Mouse (Mus musculus) cerebellum, postnatal 25 days (tissue): ENCODE results near the gene Tmem50b.
A peak's percentile ranks its signal among the peaks of the same experiment; 100 is the strongest.
"Not testable (repeated sequence)": the region's sequence is repeated elsewhere in the genome, so short reads cannot be mapped to it uniquely, and the experiment has no call there.

ENCODE experiments used
- DNase-seq, 2 experiments: peaks; one replicate each; pipeline ENCODE4 v3.0.0; 2021; ENCODE audit warnings: mixed read lengths in 2 of 2

The Tmem50b gene

GRCm38 (mm10) chr16:91597672-91598010 is at the start of gene Tmem50b:
Tmem50b (minus strand) TSS chr16:91597800.
- DNase-seq, result peak; percentile 100

DNA sequence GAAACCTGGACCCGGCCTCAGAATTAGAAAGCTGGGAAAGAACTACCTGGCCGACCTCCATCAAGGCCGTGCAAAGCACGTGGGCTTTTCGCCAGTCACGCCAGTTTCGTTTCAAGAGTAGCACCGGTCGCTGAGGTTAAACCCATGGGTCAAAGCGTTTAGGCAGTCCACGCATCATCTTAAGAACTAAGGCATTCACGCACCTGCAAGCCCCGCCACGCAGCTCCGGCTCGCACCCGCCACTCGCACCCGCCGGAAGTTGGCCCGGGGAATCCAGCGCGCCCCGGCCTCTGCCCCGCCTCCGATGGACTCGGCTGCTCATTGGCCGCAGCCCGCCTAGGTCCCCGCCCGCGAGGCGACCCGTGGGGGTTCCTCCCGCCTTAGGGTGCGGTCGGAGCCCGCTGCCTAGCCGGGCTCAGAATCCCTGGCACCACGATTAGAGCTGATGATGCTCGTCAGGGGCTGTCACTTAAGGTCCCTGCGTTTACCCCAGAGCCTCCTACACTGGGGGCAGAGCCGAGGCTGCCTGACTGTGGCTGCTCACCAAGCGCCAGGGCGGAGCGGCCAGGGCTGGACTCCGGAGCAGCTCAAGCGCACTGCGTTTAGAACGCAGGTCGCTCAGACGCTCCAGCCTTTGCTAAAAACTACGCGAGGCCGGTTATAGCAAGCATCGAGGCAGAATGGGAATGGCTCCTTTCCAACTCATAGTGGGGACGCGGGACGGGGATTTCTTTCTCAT is 49.2 kb upstream of the Tmem50b start, which contains the start of gene Gart:
Gart (minus strand) TSS at position 272 of the 739 bp plus-strand sequence.
- DNase-seq, result peak; percentile 95 to 97

GRCm38 (mm10) chr16:91645995-91646602 is 48.5 kb upstream of the Tmem50b start:
- no peak for DNase-seq

DNA sequence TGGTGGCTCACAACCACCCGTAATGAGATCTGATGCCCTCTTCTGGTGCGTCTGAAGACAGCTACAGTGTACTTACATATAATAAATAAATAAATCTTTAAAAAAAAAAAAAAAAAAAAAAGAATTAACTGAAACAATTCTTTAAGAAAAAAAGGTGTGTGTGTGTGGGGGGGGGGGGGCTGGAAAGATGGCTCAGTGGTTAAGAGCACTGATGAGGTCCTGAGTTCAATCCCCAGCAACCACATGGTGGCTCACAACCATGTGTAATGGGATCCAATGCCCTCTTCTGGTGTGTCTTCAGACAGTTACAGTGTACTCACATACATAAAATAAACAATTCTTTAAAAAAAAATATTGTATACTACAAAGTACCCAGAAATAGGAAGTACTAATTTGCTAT is 47.8 kb upstream of the Tmem50b start:
- not testable (repeated sequence) for DNase-seq

- DNase-seq, result no peak
These were observed 47.3 kb upstream of the Tmem50b start for GRCm38 (mm10) chr16:91644901-91645300.

DNA sequence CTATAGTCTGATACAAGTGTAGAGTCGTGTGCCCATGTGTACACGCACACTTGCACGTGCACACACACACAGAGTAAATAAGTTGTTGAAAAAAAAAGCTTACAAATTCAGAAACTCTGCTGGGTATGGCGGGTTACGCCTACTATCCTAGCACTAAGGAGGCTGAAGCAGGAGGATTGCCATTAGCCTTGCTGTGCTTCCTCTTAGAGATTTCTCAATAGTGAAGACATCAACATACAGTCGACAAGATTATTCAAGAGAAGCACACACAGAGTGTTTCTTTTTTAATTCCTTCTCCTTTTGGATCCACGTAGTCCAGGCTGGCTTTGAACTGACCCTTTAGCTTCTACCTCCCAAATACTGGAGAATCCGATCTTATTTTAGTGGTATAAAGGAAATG is 42.6 kb upstream of the Tmem50b start:
- no peak for DNase-seq

- no peak for DNase-seq
These were observed 42.0 kb upstream of the Tmem50b start for GRCm38 (mm10) chr16:91639636-91640035.

GRCm38 (mm10) chr16:91639161-91639560 is 41.6 kb upstream of the Tmem50b start:
- DNase-seq, result no peak

GRCm38 (mm10) chr16:91633641-91634040 is 36.0 kb upstream of the Tmem50b start:
- DNase-seq, result no peak

DNA sequence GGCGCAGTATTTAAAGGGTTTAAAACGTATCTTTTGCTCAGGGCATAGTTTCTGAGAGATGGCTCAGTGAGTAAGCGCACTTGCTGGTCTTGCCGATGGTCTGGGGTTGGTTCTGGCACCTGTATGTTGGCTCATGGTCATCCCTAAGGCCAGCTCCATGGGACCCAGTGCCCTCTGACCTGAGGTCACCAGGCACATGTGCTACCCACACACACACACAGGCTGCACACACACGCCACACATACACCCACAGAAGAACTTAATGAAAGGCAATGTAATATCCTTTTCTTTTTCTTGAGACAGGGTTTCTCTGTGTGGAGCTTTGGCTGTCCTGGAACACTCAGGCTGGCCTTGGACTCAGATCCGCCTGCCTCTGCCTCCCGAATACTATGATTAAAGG is 35.3 kb upstream of the Tmem50b start:
- DNase-seq, result no peak

- DNase-seq, result peak in 1 of 2 experiments; percentile 60
These were observed 34.8 kb upstream of the Tmem50b start for GRCm38 (mm10) chr16:91632439-91632838.

GRCm38 (mm10) chr16:91630584-91630983 is 33.0 kb upstream of the Tmem50b start:
- DNase-seq, result no peak

- DNase-seq, result no peak
These were observed 32.1 kb upstream of the Tmem50b start for GRCm38 (mm10) chr16:91629749-91630148.

DNA sequence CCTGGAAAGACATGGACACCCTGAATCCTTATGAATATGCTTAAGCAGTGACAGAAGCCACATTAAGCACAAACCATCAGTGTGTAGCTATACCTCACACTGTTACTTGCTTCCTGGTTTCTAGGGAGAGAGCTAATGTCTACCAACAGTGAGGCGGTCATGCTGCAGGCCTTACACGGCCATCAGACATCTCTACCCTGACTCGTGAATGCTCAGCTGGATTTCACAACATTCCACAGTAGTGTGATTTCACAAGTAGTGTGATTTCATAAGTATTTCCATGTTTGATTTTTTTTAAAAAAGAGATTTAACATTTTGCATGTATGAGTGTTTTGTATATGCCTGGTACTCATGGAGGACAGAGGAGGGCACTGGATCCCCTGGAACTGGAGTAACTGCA is 31.1 kb upstream of the Tmem50b start:
- no peak for DNase-seq

DNA sequence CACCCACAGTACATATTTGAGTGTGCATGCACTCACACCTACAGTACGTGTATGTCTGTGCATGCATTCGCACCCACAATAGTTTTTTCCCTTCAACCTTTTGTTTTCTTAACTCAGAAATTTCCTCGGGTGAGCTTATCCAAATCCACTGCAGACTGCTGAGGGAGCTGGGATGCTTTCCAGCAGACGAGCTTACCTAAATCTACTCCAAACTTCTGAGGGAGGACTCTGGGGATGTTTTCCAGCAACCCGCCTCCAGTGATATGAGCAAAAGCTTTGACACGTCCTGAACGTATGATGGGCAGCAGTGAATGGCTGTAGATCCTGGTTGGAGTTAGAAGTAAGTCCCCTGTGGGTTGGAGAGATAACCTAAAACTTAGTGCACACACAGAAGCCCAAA is 30.2 kb upstream of the Tmem50b start:
- DNase-seq, result no peak

- no peak for DNase-seq
These were observed 25.5 kb upstream of the Tmem50b start for GRCm38 (mm10) chr16:91623074-91623473.

DNA sequence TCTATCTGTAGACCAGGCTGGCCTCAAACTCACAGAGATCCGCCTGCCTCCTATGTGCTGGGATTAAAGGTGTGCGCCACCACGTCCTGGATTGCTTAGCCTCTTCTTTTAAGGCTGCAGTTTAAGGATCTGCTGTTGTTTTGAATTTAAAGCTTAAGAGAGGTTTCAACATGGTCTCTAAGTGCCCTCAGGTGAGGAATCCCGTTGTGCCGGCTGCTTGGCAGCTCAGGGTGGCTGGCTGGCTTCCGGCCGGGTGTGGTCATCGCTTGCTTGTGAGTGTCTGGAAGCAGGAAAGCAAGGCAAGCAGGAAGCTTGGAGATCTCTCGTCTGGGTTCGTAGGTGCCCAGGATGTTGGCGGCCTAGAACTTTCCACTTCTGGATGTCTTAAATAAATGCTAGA is 23.4 kb upstream of the Tmem50b start:
- DNase-seq, result no peak

DNA sequence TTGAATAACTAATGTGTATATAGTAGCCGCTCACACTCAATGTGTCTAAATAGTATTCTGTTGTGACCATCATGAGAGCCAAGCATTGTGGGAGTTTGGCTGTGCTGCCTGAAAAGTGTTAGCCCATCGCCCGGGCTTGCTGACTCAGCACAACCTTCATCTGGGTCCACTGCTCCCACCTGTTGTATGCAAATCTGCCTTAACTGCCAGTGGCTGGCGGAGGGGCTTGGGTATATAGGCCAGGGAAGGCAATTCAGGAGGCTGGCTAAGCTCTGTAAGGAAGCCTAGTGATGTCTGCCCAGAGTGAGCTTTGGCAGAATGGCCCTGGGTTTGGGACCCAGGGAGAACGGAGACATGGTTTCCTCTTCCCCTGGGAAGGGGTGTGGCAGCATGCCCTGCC is 22.6 kb upstream of the Tmem50b start:
- no peak for DNase-seq

- peak; percentile 87 to 91 for DNase-seq
These were observed 21.2 kb upstream of the Tmem50b start, which contains the start of gene Dnajc28 for GRCm38 (mm10) chr16:91618511-91619501. Dnajc28 (minus strand) TSS chr16:91619026.

DNA sequence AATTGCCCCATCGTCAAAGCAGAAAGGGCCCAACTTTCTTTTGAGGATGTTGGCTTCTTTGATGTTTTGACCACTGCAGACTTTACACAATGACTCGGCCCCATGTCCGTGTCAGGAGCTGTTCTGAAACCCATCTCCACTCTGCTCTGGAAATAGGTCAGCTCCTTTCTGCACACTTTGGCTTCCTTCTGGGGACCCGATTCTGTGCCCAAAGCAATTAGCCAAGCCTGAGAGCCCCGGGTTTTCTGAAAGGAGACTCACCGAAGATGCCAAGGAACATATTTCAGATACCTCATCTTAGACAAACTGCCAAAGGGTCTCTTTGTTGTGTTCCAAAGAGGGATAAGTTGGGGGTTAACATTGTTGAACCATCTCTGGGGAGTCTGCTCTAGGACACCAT is 17.0 kb upstream of the Tmem50b start:
- DNase-seq, result peak in 1 of 2 experiments; percentile 29

GRCm38 (mm10) chr16:91612525-91612924 is 14.9 kb upstream of the Tmem50b start:
- DNase-seq, result no peak

GRCm38 (mm10) chr16:91611248-91611647 is 13.6 kb upstream of the Tmem50b start:
- no peak for DNase-seq
